In genomic region chr19:3790077-3790476, GRCm38 (mm10) we compare ENCODE assay signal across 16 mouse cellular contexts. TPM values are rescaled to one million over a fixed set of nuclear protein-coding genes. Genes with fewer than 3 reads are reported as not detected.
DNase-seq lines count a peak whose midpoint lies in the region; ATAC-seq and TF ChIP-seq lines count a peak whose summit lies in the region.
"Had no signal": no experiment of that assay in that cellular context is flagged by ENCODE, and none has a peak within 500 bp of the region (broad histone marks: within the 10 kb centered on the region; RNA-seq: fewer than 3 reads in every experiment).

No protein-coding gene starts in this region.

- peak; percentile 27 for DNase-seq in heart, postnatal 0 days (ENCODE audit: low spot score)
- DNase-seq in heart, postnatal 4 days = no peak
- no peak for DNase-seq in lung, adult 2 months
- no peak for DNase-seq in lung, postnatal 36 days
- DNase-seq in CH12.LX (ENCODE audit: extremely low read depth) = no peak
- peak; percentile 12 for DNase-seq in embryonic facial prominence, embryonic 14.5 days (ENCODE audit: low spot score)
- DNase-seq in T-cell, adult 2 months (ENCODE audit: low spot score) = no peak
- DNase-seq in neural tube, embryonic 10.5 days (ENCODE audit: extremely low spot score, low spot score) = no peak
- DNase-seq: adrenal gland, adult 8-10 months; cerebellum, adult 8-10 months; gastrocnemius, postnatal 14 days; right cerebral cortex, adult 18-20 months; thymus, postnatal 25 days had no signal

- TF ChIP-seq POLR2A in lung, adult 2 months (IDR thresholded peaks at IDR 0.05; ENCODE audit: borderline replicate concordance, extremely low read depth, low read depth, low read length) = no peak
- no peak for TF ChIP-seq POLR2A in CH12.LX (IDR thresholded peaks at IDR 0.05; ENCODE audit: low read depth, low read length)

- dilution Hi-C loops in CH12.LX (cut with MboI; ENCODE audit: extremely low pct_ligation_motif_present, extremely low pct_unique_long_range_greater_than_20kb, low sequenced_read_pairs) = no loop called here

- in situ Hi-C loops in CH12.LX (cut with MboI; ENCODE audit: low pct_ligation_motif_present, low pct_unique_long_range_greater_than_20kb, low sequenced_read_pairs) = no loop called here

- H3K27ac ChIP-seq in heart, postnatal 0 days (ENCODE audit: low read depth) = no peak overlapping the region
- H3K27ac ChIP-seq in CH12.LX (ENCODE audit: insufficient read depth, low read depth) = no peak overlapping the region
- H3K27ac ChIP-seq in embryonic facial prominence, embryonic 14.5 days (replicated peaks; ENCODE audit: low read depth, low read length) = no peak overlapping the region
- H3K27ac ChIP-seq: liver, embryonic 15.5 days had no signal

- no peaks in the 10 kb centered on the region for H3K9me3 ChIP-seq in heart, postnatal 0 days (replicated peaks; ENCODE audit: control insufficient read depth, low read length)
- H3K9me3 ChIP-seq in CH12.LX (replicated peaks; ENCODE audit: low read length) = no peaks in the 10 kb centered on the region
- no peaks in the 10 kb centered on the region for H3K9me3 ChIP-seq in embryonic facial prominence, embryonic 14.5 days (ENCODE audit: control insufficient read depth, low read length)
- H3K9me3 ChIP-seq: heart, embryonic 12.5 days; liver, embryonic 15.5 days had no signal

- H3K4me3 ChIP-seq in heart, postnatal 0 days (ENCODE audit: low read depth, low read length) = no peak overlapping the region
- H3K4me3 ChIP-seq in lung, adult 2 months (replicated peaks; ENCODE audit: extremely low read depth, low read depth, low read length) = no peak overlapping the region
- H3K4me3 ChIP-seq in CH12.LX (replicated peaks in 1 of 3; ENCODE audit: low read depth in 2 of 3, low read length in 2 of 3, poor library complexity in 1 of 3) = no peak overlapping the region
- H3K4me3 ChIP-seq in embryonic facial prominence, embryonic 14.5 days (ENCODE audit: low read depth, low read length) = no peak overlapping the region
- H3K4me3 ChIP-seq: heart, embryonic 12.5 days; liver, embryonic 15.5 days had no signal

- 71% methylated on average over 1 of the region's 1 CpGs for WGBS in heart, postnatal 0 days
- WGBS in lung, adult 2 months = 50% methylated on average over 1 of the region's 1 CpGs
- WGBS in embryonic facial prominence, embryonic 14.5 days = 82% methylated on average over 1 of the region's 1 CpGs

- H3K79me2 ChIP-seq in CH12.LX (replicated peaks; ENCODE audit: control insufficient read depth, extremely low read depth, insufficient read depth, poor library complexity, severe bottlenecking) = no peaks in the 10 kb centered on the region

- TF ChIP-seq EP300 in heart, postnatal 0 days (IDR thresholded peaks at IDR 0.05; ENCODE audit: low read depth) = no peak
- no peak for TF ChIP-seq EP300 in CH12.LX (IDR thresholded peaks at IDR 0.05; ENCODE audit: low read length)

- 0 out of 2 replicates have a peak, but pooled peaks have one; percentile 21 for TF ChIP-seq CTCF in heart, postnatal 0 days (IDR thresholded peaks at IDR 0.05; ENCODE audit: low read depth)
- TF ChIP-seq CTCF in lung, adult 2 months (IDR thresholded peaks at IDR 0.05; ENCODE audit: insufficient read depth, low read length) = peak; percentile 11; the same call in 1 of the 2 replicates
- peak in 1 of 2 experiments; percentile 32; a peak in 2 of 4 replicates for TF ChIP-seq CTCF in CH12.LX (conservative IDR thresholded peaks at IDR 0.05 in 1 of 2, IDR thresholded peaks at IDR 0.05 in 1 of 2; ENCODE audit: low read depth in 2 of 2, low read length in 2 of 2)

- no peaks in the 10 kb centered on the region for H3K27me3 ChIP-seq in heart, postnatal 0 days (ENCODE audit: control insufficient read depth, insufficient read depth, low read length)
- no peaks in the 10 kb centered on the region for H3K27me3 ChIP-seq in CH12.LX (replicated peaks)
- no peaks in the 10 kb centered on the region for H3K27me3 ChIP-seq in embryonic facial prominence, embryonic 14.5 days (replicated peaks; ENCODE audit: control insufficient read depth, insufficient read depth, low read length)
- H3K27me3 ChIP-seq: heart, embryonic 12.5 days; liver, embryonic 15.5 days had no signal

- no peak overlapping the region for H3K4me2 ChIP-seq in heart, postnatal 0 days (ENCODE audit: low read depth, low read length)
- H3K4me2 ChIP-seq in CH12.LX (ENCODE audit: insufficient read depth, low read depth, poor library complexity, severe bottlenecking) = no peak overlapping the region
- no peak overlapping the region for H3K4me2 ChIP-seq in embryonic facial prominence, embryonic 14.5 days (ENCODE audit: low read depth, low read length)
- H3K4me2 ChIP-seq: heart, embryonic 12.5 days; liver, embryonic 15.5 days had no signal

- peak; percentile 19 for TF ChIP-seq RAD21 in CH12.LX (IDR thresholded peaks at IDR 0.05; ENCODE audit: low read depth, low read length)

- H3K36me3 ChIP-seq in heart, postnatal 0 days (replicated peaks; ENCODE audit: control insufficient read depth, insufficient read depth, low read length) = peaks cover 55% of the 10 kb centered on the region
- peaks cover 33 to 67% of the 10 kb centered on the region in 2 experiments for H3K36me3 ChIP-seq in CH12.LX (replicated peaks in 1 of 2; ENCODE audit: control insufficient read depth in 1 of 2, insufficient read depth in 1 of 2, low read length in 1 of 2)
- peaks cover 82% of the 10 kb centered on the region for H3K36me3 ChIP-seq in embryonic facial prominence, embryonic 14.5 days (ENCODE audit: control insufficient read depth, insufficient read depth, low read length)

- H3K9ac ChIP-seq in heart, postnatal 0 days (replicated peaks; ENCODE audit: low read depth, low read length) = no peak overlapping the region
- H3K9ac ChIP-seq in CH12.LX (ENCODE audit: insufficient read depth, low read depth) = no peak overlapping the region
- H3K9ac ChIP-seq in embryonic facial prominence, embryonic 14.5 days (ENCODE audit: low read depth, low read length) = no peak overlapping the region
- H3K9ac ChIP-seq: heart, embryonic 12.5 days; liver, embryonic 15.5 days had no signal

- no peaks in the 10 kb centered on the region for H3K4me1 ChIP-seq in heart, postnatal 0 days (ENCODE audit: control insufficient read depth, insufficient read depth)
- H3K4me1 ChIP-seq in lung, adult 2 months (ENCODE audit: control insufficient read depth, insufficient read depth, low read length) = no peaks in the 10 kb centered on the region
- no peaks in the 10 kb centered on the region for H3K4me1 ChIP-seq in CH12.LX (ENCODE audit: control insufficient read depth in 1 of 2, insufficient read depth in 2 of 2)
- no peaks in the 10 kb centered on the region for H3K4me1 ChIP-seq in embryonic facial prominence, embryonic 14.5 days (ENCODE audit: control insufficient read depth, insufficient read depth, low read length)

- ATAC-seq in heart, postnatal 0 days (ENCODE audit: insufficient read depth, low read depth) = no peak
- ATAC-seq in embryonic facial prominence, embryonic 14.5 days (ENCODE audit: low read depth) = no peak
- ATAC-seq: inflammation-experienced regulatory T-cells, adult 6 months had no signal

TF ChIP-seq in CH12.LX, 34 proteins besides CTCF, POLR2A, EP300 and RAD21:
- TF ChIP-seq SMC3 (IDR thresholded peaks at IDR 0.05; ENCODE audit: low read depth, low read length) = peak; percentile 18
- no peak for TF ChIP-seq IRF4 (IDR thresholded peaks at IDR 0.05; ENCODE audit: low read depth, low read length)

RNA-seq across cellular contexts. Expression of gene Kmt5b, which starts 22.9 kb away (rescaled TPM):
- 25.6 and 27.9 TPM in 2 replicates for total RNA-seq in heart, postnatal 0 days (2014; rRNA removed; ENCODE audit: low replicate concordance)
- polyA plus RNA-seq in heart, postnatal 0 days (2015; fragmentation: Nextera tagmentation; extraction: Ambion mirVana) = 15.5 and 16.2 TPM in 2 replicates
- 10 to 100 TPM; 36.7 to 37.7 TPM for total RNA-seq in heart, postnatal 4 days (2021)
- polyA plus RNA-seq in lung, adult 2 months (2012; rRNA removed) = 19.6 and 23.7 TPM in 2 replicates
- total RNA-seq in CH12.LX (2012; rRNA removed) = 10.9 and 11.0 TPM in 2 replicates
- total RNA-seq in CH12.LX (2014; rRNA removed) = 13.9 and 15.1 TPM in 2 replicates
- 16.6 and 24.2 TPM in 2 replicates for polyA plus RNA-seq in CH12.LX (2012; ENCODE audit: insufficient read length, low read depth)
- polyA plus RNA-seq in embryonic facial prominence, embryonic 14.5 days (2014; fragmentation: Nextera tagmentation; extraction: Ambion mirVana) = 25.6 and 26.3 TPM in 2 replicates

Comparison
In these comparisons a context has a peak if more than half of its experiments do, and no peak if none do; other contexts are left out.
1. DNase-seq: peak in heart, postnatal 0 days (single experiment) and embryonic facial prominence, embryonic 14.5 days (single experiment); none in heart, postnatal 4 days (single experiment), lung, adult 2 months (single experiment), lung, postnatal 36 days (single experiment), CH12.LX (single experiment), T-cell, adult 2 months (single experiment) and neural tube, embryonic 10.5 days (single experiment).